Mouse (Mus musculus): ENCODE results near the gene Zfp287. TPM values are rescaled to one million over a fixed set of nuclear protein-coding genes. Genes with fewer than 3 reads are reported as not detected.

The Zfp287 gene
- polyA plus RNA-seq, 1 experiment: 1.8 TPM

GRCm38 (mm10) chr11:62664250-62664649 lies 67.5 kb downstream of the Zfp287 start:
- H3K27me3 ChIP-seq (ENCODE audit: control insufficient read depth, insufficient read depth, low read length): no peaks in the 10 kb centered on the region
- H3K4me3 ChIP-seq (ENCODE audit: extremely low read depth, insufficient read depth, insufficient read length): no peak overlapping the region
- no peak for DNase-seq (ENCODE audit: low read depth in 1 of 2, low spot score in 2 of 2)
- 73% methylated on average over 6 of the region's 6 CpGs for WGBS
- H3K4me1 ChIP-seq (ENCODE audit: control insufficient read depth, insufficient read depth, insufficient read length): no peaks in the 10 kb centered on the region
- no peak overlapping the region for H3K27ac ChIP-seq (ENCODE audit: insufficient read depth, low read length)
- TF ChIP-seq POLR2A (IDR thresholded peaks at IDR 0.05; ENCODE audit: low read depth, low read length): no peak
- TF ChIP-seq CTCF (IDR thresholded peaks at IDR 0.05; ENCODE audit: extremely low read depth, insufficient read depth, insufficient read length, insufficient replicate concordance): no peak
- peaks cover 5% of the 10 kb centered on the region for H3K36me3 ChIP-seq (ENCODE audit: control insufficient read depth, insufficient read depth, low read length)

- Histone ChIP-seq H3K4me1 (ENCODE audit: control insufficient read depth, insufficient read depth, insufficient read length) (no peaks in the 10 kb centered on the region), H3K27me3 (ENCODE audit: control insufficient read depth, insufficient read depth, low read length) (no peaks in the 10 kb centered on the region), H3K4me3 (ENCODE audit: extremely low read depth, insufficient read depth, insufficient read length) (no peak overlapping the region), H3K27ac (ENCODE audit: insufficient read depth, low read length) (no peak overlapping the region), H3K36me3 (ENCODE audit: control insufficient read depth, insufficient read depth, low read length) (peaks cover 5% of the 10 kb centered on the region)
- TF ChIP-seq CTCF (IDR thresholded peaks at IDR 0.05; ENCODE audit: extremely low read depth, insufficient read depth, insufficient read length, insufficient replicate concordance) (no peak), POLR2A (IDR thresholded peaks at IDR 0.05; ENCODE audit: low read depth, low read length) (no peak)
- WGBS: 62% methylated on average over 4 of the region's 4 CpGs
- no peak for DNase-seq (ENCODE audit: low read depth in 1 of 2, low spot score in 2 of 2)
These were observed 70.8 kb downstream of the Zfp287 start for GRCm38 (mm10) chr11:62660885-62661284.

- TF ChIP-seq POLR2A (IDR thresholded peaks at IDR 0.05; ENCODE audit: low read depth, low read length) (no peak), CTCF (IDR thresholded peaks at IDR 0.05; ENCODE audit: extremely low read depth, insufficient read depth, insufficient read length, insufficient replicate concordance) (no peak)
- Histone ChIP-seq H3K27me3 (ENCODE audit: control insufficient read depth, insufficient read depth, low read length) (peaks cover 2% of the 10 kb centered on the region; the same call in 1 of the 2 replicates), H3K4me1 (ENCODE audit: control insufficient read depth, insufficient read depth, insufficient read length) (no peaks in the 10 kb centered on the region; the same call in none of the 2 replicates), H3K4me3 (ENCODE audit: extremely low read depth, insufficient read depth, insufficient read length) (no peak overlapping the region), H3K36me3 (ENCODE audit: control insufficient read depth, insufficient read depth, low read length) (no peaks in the 10 kb centered on the region), H3K27ac (ENCODE audit: insufficient read depth, low read length) (no peak overlapping the region)
- WGBS: 93% methylated on average over 3 of the region's 3 CpGs
- no peak for DNase-seq (ENCODE audit: low read depth in 1 of 2, low spot score in 2 of 2)
These were observed 79.6 kb downstream of the Zfp287 start for GRCm38 (mm10) chr11:62652080-62652479.

- Histone ChIP-seq H3K4me3 (ENCODE audit: extremely low read depth, insufficient read depth, insufficient read length) (no peak overlapping the region), H3K27me3 (ENCODE audit: control insufficient read depth, insufficient read depth, low read length) (peaks cover 2% of the 10 kb centered on the region; the same call in 1 of the 2 replicates), H3K36me3 (ENCODE audit: control insufficient read depth, insufficient read depth, low read length) (no peaks in the 10 kb centered on the region), H3K4me1 (ENCODE audit: control insufficient read depth, insufficient read depth, insufficient read length) (no peaks in the 10 kb centered on the region; the same call in none of the 2 replicates), H3K27ac (ENCODE audit: insufficient read depth, low read length) (no peak overlapping the region)
- DNase-seq (ENCODE audit: low read depth in 1 of 2, low spot score in 2 of 2): no peak
- TF ChIP-seq POLR2A (IDR thresholded peaks at IDR 0.05; ENCODE audit: low read depth, low read length): no peak
- TF ChIP-seq CTCF (IDR thresholded peaks at IDR 0.05; ENCODE audit: extremely low read depth, insufficient read depth, insufficient read length, insufficient replicate concordance): no peak
- WGBS: 90% methylated on average over 3 of the region's 3 CpGs
These were observed 80.1 kb downstream of the Zfp287 start for GRCm38 (mm10) chr11:62651563-62651962.

Other genes starting within 250 kb of the Zfp287 start
- gene Cenpv, start 192.6 kb downstream of the Zfp287 start, polyA plus RNA-seq (2012; rRNA removed): 8.5 and 9.4 TPM in 2 replicates
- gene Ubb, start 180.7 kb downstream of the Zfp287 start, polyA plus RNA-seq (2012; rRNA removed): 1,229 and 1,312 TPM in 2 replicates
- gene Trpv2, start 157.4 kb downstream of the Zfp287 start, polyA plus RNA-seq (2012; rRNA removed): 35.4 and 39.8 TPM in 2 replicates
- 6.6 and 9.4 TPM in 2 replicates for gene Lrrc75a, start 83.4 kb downstream of the Zfp287 start, polyA plus RNA-seq (2012; rRNA removed)
- gene Mmgt2, start 83.2 kb downstream of the Zfp287 start, polyA plus RNA-seq (2012; rRNA removed): 22.3 and 24.6 TPM in 2 replicates
- gene Gm10428, start 21.2 kb upstream of the Zfp287 start, polyA plus RNA-seq (2012; rRNA removed): not detected in 2 replicates
- gene Zfp286, start 57.6 kb upstream of the Zfp287 start, polyA plus RNA-seq (2012; rRNA removed): 0.15 and 0.64 TPM in 2 replicates
- 0.74 TPM in 2 replicates for gene Trim16, start 88.3 kb upstream of the Zfp287 start, polyA plus RNA-seq (2012; rRNA removed)
- 0.69 and 1.1 TPM in 2 replicates for gene Fbxw10, start 115.2 kb upstream of the Zfp287 start, polyA plus RNA-seq (2012; rRNA removed)
- gene Tvp23b, start 147.6 kb upstream of the Zfp287 start, polyA plus RNA-seq (2012; rRNA removed): 5.1 and 6.2 TPM in 2 replicates
- not detected in 2 replicates for gene Cdrt4, start 219.3 kb upstream of the Zfp287 start, polyA plus RNA-seq (2012; rRNA removed)

Measured in spleen, adult 2 months (tissue).